Mouse (Mus musculus): Measurements from ENCODE around the gene Bmf.

Gene Bmf

DNA sequence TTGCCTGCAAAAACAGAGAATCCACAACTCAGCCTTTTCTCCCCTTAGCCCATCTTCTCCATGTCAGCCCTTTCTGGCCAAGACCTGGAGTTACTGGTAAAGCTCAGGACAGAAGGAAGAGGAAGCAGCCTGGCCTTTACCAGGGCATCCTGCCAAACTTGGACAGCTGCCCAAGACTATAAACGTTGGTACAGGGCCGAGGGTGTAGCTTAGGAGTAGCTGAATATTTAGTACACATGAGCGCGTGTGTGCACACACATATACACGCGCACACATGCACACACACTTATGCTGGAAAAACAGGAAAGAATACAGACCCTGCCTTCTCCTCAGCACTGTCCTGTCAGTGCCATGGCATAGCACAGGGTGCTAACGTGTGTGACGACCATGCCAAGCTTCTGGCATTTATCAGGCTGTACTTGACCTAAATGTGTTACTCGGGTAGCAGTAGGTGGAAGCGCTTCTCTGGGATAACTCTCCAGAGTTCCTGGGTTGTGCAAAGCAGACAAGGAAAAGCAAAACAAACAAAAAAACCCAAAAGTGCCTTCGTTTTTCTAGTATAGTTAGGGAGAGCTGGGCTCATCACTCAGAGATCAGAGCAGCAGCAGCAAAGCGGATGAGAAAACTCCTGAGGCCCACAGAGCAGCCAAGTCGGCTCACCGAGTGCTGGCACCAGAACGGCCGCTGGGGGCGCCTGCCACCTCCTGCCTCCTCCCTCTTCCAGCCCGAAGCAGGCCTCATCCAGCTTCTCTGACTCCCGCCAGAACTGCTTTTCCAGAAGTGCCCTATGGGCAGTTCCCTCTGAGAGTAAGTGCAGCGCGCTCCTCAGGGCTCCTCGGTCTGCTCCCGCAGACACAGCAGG lies 4.0 kb downstream of the Bmf start:
- DNase-seq (ENCODE audit: low read depth, low spot score), result no peak

DNA sequence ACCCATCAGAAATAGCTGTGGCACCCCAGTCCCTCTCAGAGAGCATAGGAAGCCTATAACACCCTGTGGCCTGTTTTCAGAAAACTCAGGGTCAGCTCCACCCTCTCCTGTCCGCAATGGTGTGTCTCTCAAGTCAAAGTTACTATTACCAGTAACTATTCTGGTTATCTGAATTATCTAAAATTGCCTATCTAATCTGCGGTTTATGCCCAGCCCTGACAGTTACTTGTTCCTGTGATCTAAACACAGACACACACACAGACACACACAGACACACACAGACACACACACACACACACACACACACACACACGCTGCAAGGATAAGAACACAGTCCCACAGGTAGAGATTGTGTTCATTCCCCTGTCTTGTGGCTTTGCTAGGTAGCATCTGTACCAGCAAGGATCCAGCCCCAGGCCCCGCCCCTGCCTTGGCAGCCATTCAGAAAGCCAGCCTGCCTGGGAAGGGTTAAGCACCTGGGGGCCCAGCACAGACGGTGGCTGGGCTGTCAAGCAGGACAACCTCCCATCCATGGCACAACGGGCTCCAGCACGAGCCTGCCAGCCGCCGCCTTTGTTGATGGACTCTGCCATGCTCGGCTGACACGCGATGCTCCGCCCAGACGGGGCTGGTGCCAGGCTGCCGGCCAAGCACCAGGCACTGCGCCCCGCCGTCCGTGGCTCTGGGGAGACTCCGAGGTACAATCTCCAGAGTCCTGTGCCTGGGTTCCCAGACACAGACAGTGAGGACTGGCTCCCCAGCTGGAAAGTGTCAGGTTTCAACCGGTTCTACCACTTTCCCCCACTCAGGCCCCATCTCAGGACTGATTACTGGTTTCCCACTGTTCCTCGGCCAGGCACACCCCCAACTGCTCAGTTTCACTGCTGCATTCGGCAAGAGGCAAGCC lies 5.3 kb downstream of the Bmf start:
- DNase-seq (ENCODE audit: low read depth, low spot score), result no peak

DNA sequence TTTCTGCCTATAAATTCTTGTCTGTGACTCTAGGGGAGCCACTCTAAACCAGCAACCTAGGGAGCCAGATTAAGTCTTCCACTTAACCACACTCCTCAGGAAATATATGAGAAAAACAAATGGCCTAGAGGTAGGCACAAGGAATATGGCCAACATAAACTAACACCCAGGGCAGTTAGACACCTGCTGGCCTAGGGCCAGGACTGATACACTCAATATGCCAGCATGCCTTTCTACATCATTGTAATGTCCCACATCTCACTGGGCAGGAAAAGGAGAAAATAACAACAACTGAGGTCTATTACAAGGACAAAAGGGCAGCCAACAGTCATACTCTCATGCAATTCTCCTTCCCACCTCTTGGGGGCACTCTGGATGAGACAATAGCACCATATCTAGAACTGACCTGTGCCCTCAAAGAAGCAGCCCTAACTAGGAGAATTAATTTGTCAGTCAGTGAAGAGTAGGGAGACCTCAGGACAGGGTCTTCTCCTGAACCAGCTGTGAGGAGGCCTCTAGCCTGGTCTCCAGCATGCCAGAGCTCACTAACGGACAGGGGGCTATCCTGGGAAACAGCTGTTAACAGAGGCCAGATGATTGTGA lies 6.4 kb downstream of the Bmf start:
- DNase-seq (ENCODE audit: low read depth, low spot score), result no peak

DNA sequence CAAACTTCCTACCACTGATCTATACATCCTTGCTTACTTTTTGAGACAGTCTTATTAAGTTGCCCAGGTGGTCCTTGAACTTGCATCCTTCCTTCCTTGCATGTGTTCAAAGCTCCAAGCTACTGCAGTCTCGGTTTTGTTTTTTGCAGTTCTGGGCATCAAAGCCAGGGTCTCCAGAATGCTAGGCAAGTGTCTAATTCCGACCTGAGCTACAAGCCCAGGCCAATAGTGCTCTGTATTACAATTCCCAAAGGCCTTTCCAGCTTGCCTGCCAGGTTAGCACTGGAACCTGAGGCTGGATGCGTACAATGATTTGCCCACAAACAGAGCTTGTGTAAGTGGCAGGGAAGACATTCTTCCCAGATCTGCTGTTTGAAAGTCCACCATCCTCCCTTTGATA lies 7.8 kb downstream of the Bmf start:
- no peak for DNase-seq (ENCODE audit: low read depth, low spot score)

DNA sequence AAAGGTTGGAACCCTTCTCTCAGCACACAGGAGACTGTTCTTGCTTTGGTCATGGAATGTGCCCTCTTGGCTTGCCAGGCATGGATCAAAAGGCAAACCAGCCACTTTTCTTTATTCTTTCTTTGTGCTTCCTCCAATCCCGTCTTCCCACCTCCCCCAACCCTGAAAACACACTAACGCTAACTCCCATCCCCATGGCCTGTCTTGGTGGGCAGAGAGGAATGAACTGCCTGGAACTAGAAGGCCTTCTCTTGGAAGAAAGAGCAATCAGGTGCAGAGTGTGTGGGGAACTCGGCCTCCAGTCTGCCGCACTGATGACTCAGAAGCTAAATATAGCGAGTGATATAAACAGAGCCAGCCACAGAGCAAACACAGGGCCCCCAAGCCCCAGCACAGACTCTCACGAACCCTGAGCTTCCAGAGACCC lies 8.8 kb downstream of the Bmf start:
- no peak for DNase-seq (ENCODE audit: low read depth, low spot score)

DNA sequence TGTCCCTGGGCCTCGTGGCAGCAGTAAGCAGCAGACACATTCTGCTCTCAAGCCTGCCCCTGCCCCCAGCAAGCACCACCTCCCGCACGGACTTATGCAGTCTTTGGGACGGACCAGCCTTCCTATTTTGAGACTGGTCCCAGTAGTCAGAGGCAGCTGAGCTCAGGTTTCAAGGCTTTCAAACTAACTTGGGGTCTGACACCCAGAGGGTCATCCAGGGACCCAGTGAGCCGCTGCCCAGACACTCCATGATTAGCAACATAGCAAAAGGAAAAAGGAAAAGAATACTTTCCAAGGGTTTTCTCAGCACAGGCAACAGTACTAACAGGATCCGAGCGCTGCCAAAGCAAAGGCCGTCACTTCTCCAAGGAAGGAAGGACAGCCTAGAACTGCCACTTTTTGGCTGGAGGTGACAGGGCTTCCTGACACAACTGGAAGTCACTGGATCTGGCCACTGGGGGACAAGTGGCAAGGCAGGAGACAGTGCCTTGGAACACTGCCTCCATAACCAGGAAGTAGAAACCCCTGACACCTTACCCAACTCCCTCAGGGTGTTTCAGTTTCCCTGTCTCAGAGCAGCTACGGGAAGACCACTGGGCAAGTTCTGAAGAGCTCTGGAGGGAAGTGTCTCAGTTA lies 9.5 kb downstream of the Bmf start:
- DNase-seq (ENCODE audit: low read depth, low spot score), result no peak

DNA sequence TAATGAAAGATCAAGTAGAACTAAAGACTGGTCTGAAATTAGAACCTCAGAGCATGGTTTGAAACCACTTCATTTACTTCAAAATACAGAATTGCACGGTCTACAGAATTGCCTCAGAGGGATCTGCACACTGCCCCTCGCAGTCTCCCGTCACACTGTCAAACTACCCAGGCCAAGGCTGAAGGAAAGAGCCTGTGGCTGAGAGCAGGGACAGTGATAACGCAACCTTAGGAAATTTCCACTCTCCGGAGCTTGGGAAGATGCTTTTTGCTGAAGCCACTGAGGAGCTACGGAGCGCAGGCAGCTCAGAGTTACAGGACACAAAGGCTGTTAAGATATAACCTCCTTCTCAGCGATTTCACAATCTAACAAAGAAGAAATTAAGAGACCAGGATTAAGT lies 10.4 kb downstream of the Bmf start:
- DNase-seq (ENCODE audit: low read depth, low spot score), result no peak

DNA sequence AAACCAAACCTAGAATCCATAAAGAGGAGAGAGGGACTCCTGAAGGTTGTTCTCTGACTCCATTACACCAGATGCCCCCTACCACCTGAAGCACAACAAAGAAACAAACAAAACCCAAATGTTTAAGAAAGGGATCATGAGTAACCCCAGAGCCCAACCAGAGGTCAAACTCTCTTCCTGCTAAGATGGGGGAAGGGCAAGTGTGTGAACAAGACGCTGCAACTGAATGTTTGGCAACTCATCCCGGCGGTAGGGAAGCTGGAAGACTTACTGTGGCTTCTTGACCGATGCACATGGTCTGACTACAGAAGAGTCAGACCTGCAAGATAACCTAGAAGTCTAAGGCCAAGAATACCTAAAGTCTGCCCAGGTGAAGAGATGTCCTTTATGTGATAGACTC lies 12.3 kb downstream of the Bmf start:
- DNase-seq (ENCODE audit: low read depth, low spot score), result no peak

DNA sequence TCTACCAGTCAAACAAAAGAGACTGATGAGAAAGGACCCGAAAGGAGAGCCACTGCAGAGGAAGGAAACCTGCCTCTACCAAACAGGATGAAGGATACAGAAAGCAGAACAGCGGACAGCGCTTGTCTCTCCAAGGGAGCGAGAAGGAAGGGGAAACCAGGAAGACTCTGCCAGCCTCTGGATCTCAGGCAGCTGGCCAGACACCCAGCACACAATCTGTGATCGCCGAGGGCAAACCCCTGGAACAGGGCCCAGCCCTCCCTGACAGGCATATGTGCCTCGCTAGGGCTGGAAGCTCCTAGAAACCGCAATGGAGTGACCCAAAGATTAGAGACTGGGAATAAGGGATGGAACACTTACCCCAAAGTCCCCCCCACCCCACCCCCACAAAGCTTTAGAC lies 12.9 kb downstream of the Bmf start:
- DNase-seq (ENCODE audit: low read depth, low spot score), result no peak

DNA sequence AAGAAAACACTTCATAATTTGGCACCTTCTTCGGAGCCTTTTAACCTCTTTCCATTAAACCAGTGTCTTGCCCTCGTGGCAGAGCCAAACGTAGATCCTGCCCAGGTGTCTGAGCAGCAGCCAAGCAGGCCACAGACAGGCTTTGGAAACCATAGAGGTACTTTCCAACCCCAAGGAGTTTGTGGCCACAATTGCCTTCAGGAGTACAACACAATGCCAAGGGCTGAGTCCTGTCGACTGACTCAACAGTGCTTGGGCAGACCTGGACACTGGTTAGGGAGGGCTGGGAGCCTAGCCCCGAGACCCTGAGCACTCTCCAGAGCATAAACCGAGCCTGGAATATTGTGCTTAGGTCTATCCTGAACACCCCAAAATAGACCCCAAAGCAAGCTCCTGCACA lies 13.4 kb downstream of the Bmf start:
- no peak for DNase-seq (ENCODE audit: low read depth, low spot score)

DNA sequence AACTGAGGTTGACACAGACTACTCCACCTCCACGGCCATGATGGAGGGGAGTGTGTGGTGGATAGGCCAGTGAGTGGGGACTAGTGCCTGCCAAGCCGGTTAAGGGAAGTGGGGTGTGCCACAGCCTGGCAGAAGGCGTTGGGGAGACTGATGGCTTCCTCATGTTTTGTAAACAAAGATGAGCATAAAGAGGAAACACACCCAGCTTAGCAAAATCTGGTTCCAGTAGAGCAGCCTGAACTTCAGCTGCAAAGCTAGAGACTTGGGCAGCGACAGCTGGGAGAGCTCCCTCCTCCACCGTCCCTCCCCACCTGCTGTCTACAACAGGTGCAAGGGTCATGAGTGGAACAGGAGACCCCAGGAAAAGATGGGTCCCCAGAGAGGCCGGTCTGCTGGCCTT lies 15.5 kb downstream of the Bmf start:
- no peak for DNase-seq (ENCODE audit: low read depth, low spot score)

DNA sequence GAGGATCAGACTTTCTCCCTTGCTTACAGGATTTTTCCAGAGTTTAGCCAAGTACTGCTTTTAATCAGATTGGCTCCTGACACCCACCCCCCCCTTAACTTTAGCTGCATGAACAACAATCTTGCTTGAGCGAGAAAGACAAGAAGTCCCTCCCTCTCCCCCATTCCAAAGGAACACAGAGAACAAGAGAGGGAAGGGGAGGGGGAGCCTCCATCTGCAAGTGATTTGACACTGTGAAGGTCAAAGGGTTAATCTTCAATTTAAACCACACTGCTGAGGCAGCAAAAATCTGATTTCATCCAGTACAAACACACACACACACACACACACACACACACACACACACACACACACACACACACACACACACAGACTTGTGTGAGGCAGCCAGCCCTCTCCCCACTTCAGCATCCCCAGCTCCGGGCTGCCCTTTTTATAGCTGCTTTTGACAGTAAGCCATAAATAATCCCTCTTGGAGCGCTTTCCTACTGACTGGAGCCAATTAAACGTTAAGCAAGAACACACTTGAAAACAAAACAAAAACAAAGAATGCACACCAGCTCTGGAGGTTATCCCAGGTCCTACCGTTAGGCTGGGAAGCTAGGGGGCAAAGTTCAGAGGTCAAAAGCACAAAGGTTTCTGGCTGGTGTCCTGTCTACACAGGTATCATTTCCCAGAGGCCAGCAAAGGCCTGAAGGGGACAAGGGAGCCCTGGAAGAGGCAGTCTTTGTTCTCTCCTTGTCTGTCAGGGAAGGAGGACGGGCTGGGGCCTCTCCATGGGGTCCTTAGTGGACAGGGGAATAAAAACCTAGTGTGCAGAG lies 16.4 kb downstream of the Bmf start:
- DNase-seq (ENCODE audit: low read depth, low spot score), result no peak

DNA sequence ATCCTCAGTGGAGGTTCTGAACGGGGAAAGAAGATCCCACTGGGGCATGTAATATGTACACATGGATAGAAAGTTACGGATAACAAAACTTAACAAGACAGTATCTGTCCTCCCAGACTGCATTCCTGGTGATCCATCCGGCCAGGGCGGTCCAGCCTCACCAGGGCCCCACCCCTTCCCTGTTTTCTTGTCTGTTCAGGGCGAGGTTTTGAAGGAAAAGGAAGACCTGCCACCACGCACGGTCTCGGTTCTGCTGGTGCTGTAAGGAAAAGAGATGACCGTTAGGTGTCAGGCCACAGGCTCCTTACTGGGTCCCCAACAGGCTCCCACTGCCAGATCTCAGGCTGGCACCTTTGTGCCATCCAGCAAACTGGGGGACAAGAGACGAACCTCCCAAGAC lies 17.1 kb downstream of the Bmf start:
- no peak for DNase-seq (ENCODE audit: low read depth, low spot score)

DNA sequence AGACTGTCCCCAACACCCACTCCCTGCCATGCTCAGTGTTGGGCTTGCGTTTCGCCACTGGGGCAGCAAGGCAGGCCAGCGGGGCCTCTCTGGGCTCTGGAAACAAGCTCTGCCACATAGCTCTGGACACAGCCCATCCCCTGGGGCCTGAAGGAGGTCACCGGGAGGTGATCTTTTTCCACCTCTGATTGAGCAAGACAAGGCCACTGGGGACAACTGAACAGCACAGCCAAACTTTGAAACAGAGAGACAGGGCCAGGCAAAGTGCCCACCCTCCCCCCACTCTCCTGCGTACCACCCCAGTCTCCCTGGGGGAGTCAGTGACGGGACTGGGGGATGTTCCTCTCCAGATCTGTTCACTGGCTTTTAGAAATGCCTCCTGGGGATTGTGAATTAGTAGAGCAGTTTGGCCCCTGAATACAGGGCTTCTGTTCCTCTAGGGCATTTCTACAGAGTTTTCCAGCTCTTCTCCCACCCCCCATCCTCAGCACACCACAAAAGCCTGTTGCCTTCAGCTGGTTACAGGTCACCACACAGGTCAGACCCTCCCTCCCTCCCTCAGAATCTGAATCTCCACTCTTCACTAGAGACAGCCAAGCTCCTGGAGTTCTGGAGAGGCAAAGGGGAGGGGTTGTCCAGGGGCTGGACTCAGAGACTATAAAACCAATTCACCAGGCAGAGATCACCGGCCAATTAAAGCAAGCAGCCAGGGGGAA lies 19.9 kb downstream of the Bmf start:
- no peak for DNase-seq (ENCODE audit: low read depth, low spot score)

DNA sequence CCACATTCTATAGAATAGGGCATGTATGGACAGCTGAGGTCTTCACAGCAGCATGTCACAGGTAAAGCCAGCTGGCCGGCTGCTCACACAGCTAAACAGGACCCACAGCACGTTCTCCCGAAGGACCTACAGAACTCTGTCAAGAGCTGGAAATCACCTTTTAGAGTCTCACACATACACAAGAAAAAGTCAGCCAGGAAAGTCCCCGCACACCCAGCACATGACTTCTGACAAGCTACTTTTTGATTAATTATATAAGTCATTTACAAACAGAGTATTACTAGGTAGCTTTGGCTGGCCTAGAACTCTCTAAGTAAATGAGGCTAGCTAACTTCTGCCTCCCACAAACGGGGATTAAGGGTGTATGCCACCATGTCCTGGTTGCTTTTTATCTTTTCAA lies 22.9 kb downstream of the Bmf start:
- DNase-seq (ENCODE audit: low read depth, low spot score), result no peak

DNA sequence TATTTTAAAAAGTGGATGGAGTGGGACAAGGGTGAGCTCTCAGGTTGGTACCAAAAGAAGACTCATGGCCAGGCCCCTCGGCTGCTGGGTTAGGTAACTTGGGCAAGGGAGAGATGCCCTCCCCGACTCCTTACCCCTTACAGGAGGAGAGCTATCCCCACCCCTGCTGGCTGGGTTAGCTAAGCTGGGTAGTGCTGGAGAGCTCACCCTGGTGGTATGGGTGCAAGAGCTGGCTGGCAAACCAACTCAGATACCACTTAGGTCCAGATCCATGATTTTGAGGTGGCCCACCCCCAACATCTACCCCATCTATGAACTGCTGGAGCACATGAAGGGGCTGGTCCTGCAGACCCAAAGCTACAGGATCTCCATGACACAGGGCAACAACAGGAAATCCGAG lies 24.7 kb downstream of the Bmf start:
- no peak for DNase-seq (ENCODE audit: low read depth, low spot score)

DNA sequence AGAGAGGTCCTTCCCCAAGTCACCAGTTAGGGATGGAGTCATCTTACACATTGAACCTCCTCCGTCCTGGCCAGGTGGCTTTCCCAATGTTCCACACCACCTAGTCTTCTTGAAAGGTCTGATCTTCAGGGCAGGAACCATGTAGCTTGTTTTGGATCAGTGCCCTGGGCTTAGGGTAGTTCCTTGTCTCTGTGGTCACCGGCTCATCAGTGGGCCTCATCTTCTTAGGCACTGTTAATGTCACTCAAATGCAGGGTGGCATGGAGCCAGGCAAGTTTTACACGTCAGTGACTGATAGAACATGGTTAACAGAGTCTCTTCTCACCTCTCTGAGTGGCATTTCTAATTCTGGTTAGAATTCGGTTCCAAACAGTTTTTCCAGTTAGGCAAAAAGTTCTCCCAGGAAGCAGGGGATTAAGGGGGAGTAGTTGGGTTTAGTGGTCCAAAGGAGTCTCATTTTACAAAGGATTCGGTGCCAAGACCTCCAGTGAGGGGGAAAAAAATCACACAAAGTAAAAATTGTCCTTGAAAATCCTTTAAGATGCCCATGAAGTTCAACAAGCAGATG lies 26.2 kb downstream of the Bmf start:
- no peak for DNase-seq (ENCODE audit: low read depth, low spot score)

DNA sequence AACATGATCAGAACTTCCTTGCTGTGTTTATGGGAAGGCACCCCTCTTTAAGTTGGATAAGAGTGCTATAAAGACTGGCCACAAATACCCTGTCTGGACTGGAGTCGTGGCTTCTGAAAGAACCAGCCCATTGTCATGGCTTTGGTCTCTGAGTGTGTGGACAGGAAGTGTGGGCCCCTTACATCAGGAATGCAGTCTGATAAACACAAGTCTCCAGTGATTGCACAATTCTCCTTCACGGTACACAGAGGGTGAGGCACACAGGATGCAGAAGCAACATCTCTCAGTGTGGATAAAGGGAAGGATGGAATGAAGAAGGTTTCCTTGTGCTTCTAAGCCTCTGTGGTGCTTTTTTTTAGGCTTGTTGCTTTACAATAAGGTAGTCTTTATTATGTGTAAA lies 27.2 kb downstream of the Bmf start:
- no peak for DNase-seq (ENCODE audit: low read depth, low spot score)

DNA sequence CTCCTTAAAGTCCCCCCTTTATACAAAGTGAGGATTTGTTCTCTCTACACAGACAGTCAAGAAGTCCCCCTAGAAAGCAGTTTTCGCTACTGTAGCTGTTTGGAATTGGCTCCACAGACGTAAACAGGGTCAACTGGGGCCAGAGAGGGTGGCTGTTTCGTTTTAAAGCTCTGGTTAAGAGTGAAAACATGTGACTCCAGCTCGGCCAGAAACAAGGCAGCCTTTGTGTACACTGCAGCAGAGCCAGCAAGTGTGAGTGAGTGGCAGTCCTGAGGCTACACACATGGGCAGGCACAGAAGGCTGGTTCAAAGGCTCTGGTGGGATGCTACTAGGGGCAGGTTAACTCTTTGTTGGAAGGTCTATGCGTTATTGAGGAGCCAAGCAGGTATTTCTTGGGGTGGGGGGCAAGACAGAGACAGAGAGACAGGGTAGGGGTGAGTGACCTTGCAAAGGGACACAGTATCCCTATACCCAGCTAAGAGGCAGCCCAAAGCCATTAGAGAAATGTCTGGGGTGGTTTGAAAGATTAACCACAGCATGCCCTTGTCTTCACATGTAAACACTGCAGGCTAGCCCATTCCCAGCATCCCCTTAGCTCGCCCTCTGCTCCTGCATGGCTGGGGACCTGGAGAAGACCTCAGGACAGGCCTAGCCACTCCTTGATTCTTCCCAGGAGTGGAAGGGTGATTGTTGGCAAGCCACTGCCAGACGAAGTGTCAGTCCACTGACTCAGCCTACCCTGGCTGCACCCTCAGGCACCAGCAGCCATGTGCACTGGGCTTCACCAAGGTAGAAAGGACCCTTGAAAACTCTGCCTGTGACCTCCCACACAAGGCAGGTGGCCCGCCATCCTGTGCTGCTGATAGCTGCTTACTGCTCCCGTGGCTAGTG lies 29.2 kb downstream of the Bmf start:
- no peak for DNase-seq (ENCODE audit: low read depth, low spot score)

Measured in WW6 (cell line).